Mouse (Mus musculus) liver, embryonic 14.5 days (tissue): Measurements from ENCODE around the gene Stoml3. TPM values are rescaled to one million over a fixed set of nuclear protein-coding genes. Genes with fewer than 3 reads are reported as not detected.

Experiments
- ATAC-seq: fragments of 200-750 bp; cut with Nextera tagmentation; 2 replicates; pipeline ENCODE4 v1.8.0; 2017; ENCODE audit warnings: moderate number of reproducible peaks, mild to moderate bottlenecking, moderate library complexity; ENCODE audit not compliant: insufficient read depth
- DNase-seq, 3 experiments: peaks; one replicate each; pipeline ENCODE4 v3.0.0-alpha.2; 2012 to 2013; ENCODE audit warnings: low read depth in 3 of 3, low spot score in 3 of 3
- H3K27ac ChIP-seq: fragments of 300-500 bp; sonication (generic); 2 replicates; pipeline ENCODE4 v1.5.1; 2014; ENCODE audit warnings: moderate library complexity, mild to moderate bottlenecking, control low read depth, inconsistent platforms
- H3K27me3 ChIP-seq: fragments of 300-500 bp; sonication (generic); 2 replicates; pipeline ENCODE4 v1.6.1; 2014; ENCODE audit warnings: mild to moderate bottlenecking, low read length, moderate library complexity; ENCODE audit not compliant: control insufficient read depth, insufficient read depth
- H3K36me3 ChIP-seq: fragments of 300-500 bp; sonication (generic); replicated peaks from 2 replicates; pipeline ENCODE4 v1.6.1; 2014; ENCODE audit warnings: low read depth; ENCODE audit not compliant: control insufficient read depth, insufficient read depth
- H3K4me1 ChIP-seq, 2 experiments: fragments of 200-500 bp in 1 of 2; fragments of 300-500 bp in 1 of 2; sonication (generic) in 1 of 2; replicated peaks; 2 replicates each; pipeline ENCODE4 v1.6.1; 2012 to 2014; ENCODE audit warnings: antibody characterized with exemption in 1 of 2, inconsistent platforms in 1 of 2, low read length in 1 of 2; ENCODE audit not compliant: control insufficient read depth in 2 of 2, insufficient read depth in 2 of 2
- H3K4me2 ChIP-seq: fragments of 300-500 bp; sonication (generic); 2 replicates; pipeline ENCODE4 v1.6.1; 2014; ENCODE audit warnings: low read depth, mild to moderate bottlenecking, control low read depth, moderate library complexity
- H3K4me3 ChIP-seq, 2 experiments: fragments of 200-500 bp in 1 of 2; fragments of 300-500 bp in 1 of 2; sonication (generic) in 1 of 2; 2 replicates each; pipeline ENCODE4 v1.5.1; 2012 to 2014; ENCODE audit warnings: low read depth in 2 of 2, low read length in 2 of 2, mild to moderate bottlenecking in 2 of 2, control low read depth in 1 of 2, inconsistent platforms in 1 of 2, moderate library complexity in 1 of 2; ENCODE audit not compliant: insufficient read depth in 1 of 2
- H3K9ac ChIP-seq: fragments of 300-500 bp; sonication (generic); replicated peaks from 2 replicates; pipeline ENCODE4 v1.6.1; 2014; ENCODE audit warnings: mild to moderate bottlenecking, control low read depth, moderate library complexity
- H3K9me3 ChIP-seq: fragments of 300-500 bp; sonication (generic); 2 replicates; pipeline ENCODE4 v1.6.1; 2016; ENCODE audit warnings: low read length, mixed read lengths; ENCODE audit not compliant: control insufficient read depth
- CTCF ChIP-seq: IDR thresholded peaks from 2 replicates; pipeline ENCODE4 v1.5.1; 2016; ENCODE audit warnings: antibody characterized with exemption, low read depth, control low read depth
- EP300 ChIP-seq: IDR thresholded peaks from 2 replicates; pipeline ENCODE4 v1.6.1; 2016; ENCODE audit warnings: antibody characterized with exemption, low read depth
- WGBS: fragments of 180-500 bp; shearing (Covaris S2); extraction: QIAGEN DNeasy Blood & Tissue Kit; methylation state at CpG from one replicate; pipeline ENCODE4 v1.1.7; 2014; ENCODE audit not compliant: insufficient replicate concordance; 5-methylcytosine and 5-hydroxymethylcytosine counted together
- polyA plus RNA-seq, 2 experiments: library from polyadenylated mRNA; depleted of rRNA in 1 of 2; stranded (reverse) in 1 of 2; unstranded in 1 of 2; fragments of >200 nt; fragmentation: Nextera tagmentation in 1 of 2; extraction: Ambion mirVana in 1 of 2; gene quantifications; 2 replicates each; pipeline versions ENCODE4 v1.2.1 to v1.2.3; 2012 to 2014

The Stoml3 gene
- polyA plus RNA-seq, 2 experiments, result not detected

DNA sequence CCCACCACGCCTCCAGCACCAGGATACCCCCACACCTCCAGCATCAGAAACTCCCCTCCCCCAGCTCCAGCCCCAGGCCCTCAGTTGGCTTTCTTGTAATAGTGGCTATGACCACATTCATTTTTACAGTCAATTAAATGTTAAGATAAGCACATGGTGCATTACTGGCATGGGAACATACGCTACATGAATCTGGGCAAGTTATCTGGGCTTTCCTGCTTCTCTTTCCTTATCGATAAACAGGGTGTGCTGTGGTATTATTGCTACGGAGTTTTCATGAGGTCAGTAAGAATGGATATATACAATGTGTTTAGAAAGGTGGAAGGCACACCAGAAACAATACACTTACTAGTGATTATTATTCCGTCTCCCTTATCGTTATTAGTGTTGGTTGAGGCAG lies 43.6 kb downstream of the Stoml3 start:
- WGBS, result 46% methylated on average over 6 of the region's 6 CpGs
- Histone ChIP-seq H3K27me3 (no peaks in the 10 kb centered on the region), H3K4me3 (no peak overlapping the region), H3K4me1 (no peaks in the 10 kb centered on the region), H3K4me2 (no peak overlapping the region), H3K9ac (no peak overlapping the region), H3K9me3 (no peaks in the 10 kb centered on the region), H3K36me3 (no peaks in the 10 kb centered on the region), H3K27ac (no peak overlapping the region)
- DNase-seq (no peak), ATAC-seq (no peak)
- TF ChIP-seq CTCF, result no peak
- no peak for TF ChIP-seq EP300

- no peak for DNase-seq
- TF ChIP-seq EP300 (no peak), CTCF (no peak)
- ATAC-seq, result no peak
- Histone ChIP-seq H3K4me3 (no peak overlapping the region), H3K27ac (no peak overlapping the region), H3K27me3 (no peaks in the 10 kb centered on the region), H3K4me1 (0 out of 4 replicates have a peak, but pooled peaks cover 0 to 5% of the 10 kb centered on the region in 2 experiments), H3K9me3 (no peaks in the 10 kb centered on the region), H3K9ac (no peak overlapping the region), H3K36me3 (no peaks in the 10 kb centered on the region), H3K4me2 (no peak overlapping the region)
- WGBS, result 51% methylated on average over 7 of the region's 7 CpGs
Observed at GRCm38 (mm10) chr3:53552691-53553090, 64.2 kb downstream of the Stoml3 start.

DNA sequence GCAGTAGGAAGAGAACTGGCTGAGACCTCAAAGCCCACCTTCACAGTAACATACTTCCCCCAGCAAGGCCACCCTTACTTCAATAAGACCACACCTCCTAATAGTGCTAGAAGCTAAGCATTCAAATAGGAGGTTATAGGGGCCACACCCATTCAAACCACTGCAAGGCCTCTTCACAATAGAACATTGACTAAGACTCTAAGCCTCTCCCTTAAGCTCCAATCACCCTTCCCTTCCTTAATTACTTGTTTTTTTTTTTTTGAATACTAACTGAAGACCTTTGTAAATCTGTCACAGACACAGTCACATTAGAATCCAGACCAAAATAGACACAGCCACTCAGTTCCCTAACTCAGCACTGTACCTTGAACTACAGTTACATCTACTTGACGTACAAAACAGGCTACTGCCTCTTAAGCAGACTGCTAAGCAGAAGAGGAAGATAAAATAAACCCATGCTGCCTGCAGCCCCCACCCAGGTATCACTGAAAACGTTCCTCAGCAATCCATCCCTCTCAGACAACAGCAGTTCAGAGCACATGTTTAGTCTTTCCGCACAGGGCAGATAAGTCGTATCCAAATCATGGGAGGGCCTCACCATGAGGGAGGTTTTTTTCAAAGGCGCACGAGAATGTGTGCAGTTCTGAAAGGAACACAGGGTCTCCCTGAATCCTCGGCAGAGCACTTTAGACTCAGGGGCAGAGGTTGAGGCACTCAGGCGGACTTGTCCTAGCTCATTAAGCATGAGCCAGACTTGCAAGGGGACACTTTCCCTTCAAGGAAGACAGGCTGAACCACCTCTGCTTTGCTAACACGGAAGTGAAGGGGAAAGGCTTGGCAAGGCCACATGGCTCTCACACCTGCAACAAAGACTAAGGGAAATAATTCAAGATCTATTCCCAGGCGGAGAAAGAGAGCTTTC lies 66.8 kb downstream of the Stoml3 start:
- Histone ChIP-seq H3K9me3 (no peaks in the 10 kb centered on the region), H3K27me3 (no peaks in the 10 kb centered on the region), H3K4me2 (no peak overlapping the region), H3K27ac (no peak overlapping the region), H3K9ac (no peak overlapping the region), H3K4me3 (no peak overlapping the region), H3K4me1 (0 out of 4 replicates have a peak, but pooled peaks cover 0 to 5% of the 10 kb centered on the region in 2 experiments), H3K36me3 (no peaks in the 10 kb centered on the region)
- DNase-seq (no peak), ATAC-seq (no peak)
- 41% methylated on average over 10 of the region's 10 CpGs for WGBS
- TF ChIP-seq EP300 (no peak), CTCF (no peak)

- H3K9me3 ChIP-seq, result no peaks in the 10 kb centered on the region
- no peaks in the 10 kb centered on the region for H3K36me3 ChIP-seq
- H3K4me3 ChIP-seq, result no peak overlapping the region
- peaks cover 0 to 13% of the 10 kb centered on the region in 2 experiments; a peak in 2 of 4 replicates for H3K4me1 ChIP-seq
- no peak overlapping the region for H3K9ac ChIP-seq
- whole genome bisulfite sequencing, result 71% methylated on average over 16 of the region's 16 CpGs
- no peak overlapping the region for H3K4me2 ChIP-seq
- H3K27me3 ChIP-seq, result no peaks in the 10 kb centered on the region
- no peak for TF ChIP-seq EP300
- no peak for TF ChIP-seq CTCF
- ATAC-seq (no peak), DNase-seq (no peak)
- H3K27ac ChIP-seq, result no peak overlapping the region
Observed at GRCm38 (mm10) chr3:53557388-53558214, 69.1 kb downstream of the Stoml3 start.

Other genes starting within 250 kb of the Stoml3 start
- 2.9 and 3.3 TPM in 2 replicates for gene Nhlrc3, start 25.3 kb upstream of the Stoml3 start, polyA plus RNA-seq (2012; rRNA removed)
- gene Nhlrc3, start 25.3 kb upstream of the Stoml3 start, polyA plus RNA-seq (2014; fragmentation: Nextera tagmentation; extraction: Ambion mirVana), result 3.5 and 4.1 TPM in 2 replicates
- gene Proser1, start 25.0 kb upstream of the Stoml3 start, polyA plus RNA-seq (2012; rRNA removed), result 3.3 and 4.1 TPM in 2 replicates
- gene Proser1, start 25.0 kb upstream of the Stoml3 start, polyA plus RNA-seq (2014; fragmentation: Nextera tagmentation; extraction: Ambion mirVana), result 2.5 and 3.8 TPM in 2 replicates
- 0.71 and 0.80 TPM in 2 replicates for gene Frem2, start 168.7 kb downstream of the Stoml3 start, polyA plus RNA-seq (2012; rRNA removed)
- gene Frem2, start 168.7 kb downstream of the Stoml3 start, polyA plus RNA-seq (2014; fragmentation: Nextera tagmentation; extraction: Ambion mirVana), result 0.19 and 0.44 TPM in 2 replicates